Mouse (Mus musculus) cortical plate, adult 2 months (tissue): Measurements from ENCODE around the gene Rfx7.
A peak's percentile ranks its signal among the peaks of the same experiment; 100 is the strongest.

Source experiments
- CTCF ChIP-seq: fragments of 200-500 bp; IDR thresholded peaks from 2 replicates; pipeline ENCODE4 v1.5.1; 2011; ENCODE audit warnings: mild to moderate bottlenecking, control low read depth, low read length; ENCODE audit not compliant: insufficient read depth; ENCODE audit errors: extremely low read depth
- POLR2A ChIP-seq: fragments of 200-500 bp; IDR thresholded peaks from 2 replicates; pipeline ENCODE4 v1.6.1; 2011; ENCODE audit warnings: mild to moderate bottlenecking, low read length, control low read depth; ENCODE audit not compliant: insufficient read depth; ENCODE audit errors: extremely low read depth

- TF ChIP-seq POLR2A (peak; percentile 44; the same call in 1 of the 2 replicates), CTCF (no peak)
These were observed 130.9 kb downstream of the Rfx7 start for GRCm38 (mm10) chr9:72662691-72663533.
